Mouse (Mus musculus) forebrain, embryonic 14.5 days (tissue): ENCODE results near the gene Muc13. TPM values are rescaled to one million over a fixed set of nuclear protein-coding genes. Genes with fewer than 3 reads are reported as not detected.

ENCODE experiments used
- ATAC-seq: fragments of 200-750 bp; cut with Nextera tagmentation; 2 replicates; pipeline ENCODE4 v1.8.0; 2017; ENCODE audit warnings: mild to moderate bottlenecking, moderate library complexity
- DNase-seq: peaks from one replicate; pipeline ENCODE4 v3.0.0-alpha.2; 2015; ENCODE audit warnings: low spot score
- H3K27ac ChIP-seq: fragments of 300-500 bp; sonication (generic); 2 replicates; pipeline ENCODE4 v1.5.1; 2014; ENCODE audit warnings: low read depth, mild to moderate bottlenecking, control low read depth, low read length, moderate library complexity
- H3K27me3 ChIP-seq: fragments of 300-500 bp; sonication (generic); replicated peaks from 2 replicates; pipeline ENCODE4 v1.6.1; 2014; ENCODE audit warnings: low read length, control low read depth, mixed read lengths; ENCODE audit not compliant: control insufficient read depth, insufficient read depth
- H3K36me3 ChIP-seq: fragments of 300-500 bp; sonication (generic); 2 replicates; pipeline ENCODE4 v1.6.1; 2014; ENCODE audit warnings: low read length, control low read depth; ENCODE audit not compliant: control insufficient read depth, insufficient read depth
- H3K4me1 ChIP-seq: fragments of 300-500 bp; sonication (generic); 2 replicates; pipeline ENCODE4 v1.6.1; 2014; ENCODE audit warnings: antibody characterized with exemption, low read length, control low read depth; ENCODE audit not compliant: control insufficient read depth, insufficient read depth
- H3K4me2 ChIP-seq: fragments of 300-500 bp; sonication (generic); 2 replicates; pipeline ENCODE4 v1.6.1; 2014; ENCODE audit warnings: mild to moderate bottlenecking, control low read depth, low read length
- H3K4me3 ChIP-seq: fragments of 300-500 bp; sonication (generic); 2 replicates; pipeline ENCODE4 v1.5.1; 2014; ENCODE audit warnings: low read depth, low read length, control low read depth
- H3K9ac ChIP-seq: fragments of 300-500 bp; sonication (generic); 2 replicates; pipeline ENCODE4 v1.6.1; 2014; ENCODE audit warnings: mild to moderate bottlenecking, low read length, control low read depth, moderate library complexity
- H3K9me3 ChIP-seq: fragments of 300-500 bp; sonication (generic); replicated peaks from 2 replicates; pipeline ENCODE4 v1.6.1; 2016; ENCODE audit warnings: low read length, control low read depth, mixed read lengths; ENCODE audit not compliant: control insufficient read depth
- WGBS: fragments of 180-500 bp; shearing (Covaris S2); extraction: QIAGEN DNeasy Blood & Tissue Kit; methylation state at CpG from one replicate; pipeline ENCODE4 v1.1.7; 2014; 5-methylcytosine and 5-hydroxymethylcytosine counted together
- polyA plus RNA-seq: library from polyadenylated mRNA; unstranded; fragments of >200 nt; fragmentation: Nextera tagmentation; extraction: Ambion mirVana; gene quantifications from 2 replicates; pipeline ENCODE4 v1.2.1, GENCODE M21; 2014

Gene Muc13
- polyA plus RNA-seq, 1 experiment from 2014 or later, result not detected

GRCm38 (mm10) chr16:33752904-33753578 is 40.8 kb upstream of the Muc13 start:
- H3K27me3 ChIP-seq, result no peaks in the 10 kb centered on the region
- no peaks in the 10 kb centered on the region for H3K4me1 ChIP-seq
- no peak for DNase-seq
- 91% methylated on average over 8 of the region's 8 CpGs for WGBS
- no peak for ATAC-seq
- no peaks in the 10 kb centered on the region for H3K9me3 ChIP-seq
- H3K36me3 ChIP-seq, result peaks cover 51% of the 10 kb centered on the region
- H3K4me3 ChIP-seq, result no peak overlapping the region
- no peak overlapping the region for H3K4me2 ChIP-seq
- no peak overlapping the region for H3K27ac ChIP-seq
- no peak overlapping the region for H3K9ac ChIP-seq

GRCm38 (mm10) chr16:33755293-33755692 is 38.5 kb upstream of the Muc13 start:
- no peaks in the 10 kb centered on the region for H3K4me1 ChIP-seq
- no peaks in the 10 kb centered on the region for H3K9me3 ChIP-seq
- H3K4me3 ChIP-seq, result no peak overlapping the region
- no peak overlapping the region for H3K27ac ChIP-seq
- no peak overlapping the region for H3K4me2 ChIP-seq
- H3K9ac ChIP-seq, result no peak overlapping the region
- WGBS, result 77% methylated on average over 8 of the region's 8 CpGs
- DNase-seq (peak; percentile 15), ATAC-seq (no peak)
- peaks cover 57% of the 10 kb centered on the region for H3K36me3 ChIP-seq
- no peaks in the 10 kb centered on the region for H3K27me3 ChIP-seq

- Histone ChIP-seq H3K27me3 (no peaks in the 10 kb centered on the region), H3K4me2 (no peak overlapping the region), H3K27ac (no peak overlapping the region), H3K9me3 (no peaks in the 10 kb centered on the region), H3K9ac (no peak overlapping the region), H3K36me3 (peaks cover 61% of the 10 kb centered on the region), H3K4me1 (no peaks in the 10 kb centered on the region), H3K4me3 (no peak overlapping the region)
- ATAC-seq (no peak), DNase-seq (no peak)
- 58% methylated on average over 16 of the region's 16 CpGs for WGBS
These were observed 37.9 kb upstream of the Muc13 start for GRCm38 (mm10) chr16:33755961-33756360.

- H3K4me3 ChIP-seq, result no peak overlapping the region
- peaks cover 61% of the 10 kb centered on the region for H3K36me3 ChIP-seq
- H3K27ac ChIP-seq, result no peak overlapping the region
- no peaks in the 10 kb centered on the region for H3K9me3 ChIP-seq
- 48% methylated on average over 6 of the region's 6 CpGs for WGBS
- no peaks in the 10 kb centered on the region for H3K4me1 ChIP-seq
- DNase-seq (no peak), ATAC-seq (no peak)
- H3K27me3 ChIP-seq, result no peaks in the 10 kb centered on the region
- no peak overlapping the region for H3K9ac ChIP-seq
- no peak overlapping the region for H3K4me2 ChIP-seq
These were observed 37.4 kb upstream of the Muc13 start for GRCm38 (mm10) chr16:33756396-33756795.

- Histone ChIP-seq H3K27me3 (no peaks in the 10 kb centered on the region), H3K9ac (no peak overlapping the region), H3K27ac (no peak overlapping the region), H3K4me2 (no peak overlapping the region), H3K4me1 (peaks cover 4% of the 10 kb centered on the region; the same call in 1 of the 2 replicates), H3K4me3 (no peak overlapping the region), H3K36me3 (peaks cover 54% of the 10 kb centered on the region), H3K9me3 (no peaks in the 10 kb centered on the region)
- WGBS, result 95% methylated on average over 7 of the region's 7 CpGs
- no peak for ATAC-seq
- no peak for DNase-seq
These were observed 34.6 kb upstream of the Muc13 start for GRCm38 (mm10) chr16:33759207-33759606.

- no peaks in the 10 kb centered on the region for H3K27me3 ChIP-seq
- no peak for ATAC-seq
- peaks cover 11% of the 10 kb centered on the region; the same call in 1 of the 2 replicates for H3K4me1 ChIP-seq
- H3K4me3 ChIP-seq, result no peak overlapping the region
- peaks cover 46% of the 10 kb centered on the region for H3K36me3 ChIP-seq
- no peak overlapping the region for H3K4me2 ChIP-seq
- H3K27ac ChIP-seq, result no peak overlapping the region
- 36% methylated on average over 5 of the region's 5 CpGs for WGBS
- H3K9me3 ChIP-seq, result no peaks in the 10 kb centered on the region
- no peak overlapping the region for H3K9ac ChIP-seq
- no peak for DNase-seq
These were observed 33.3 kb upstream of the Muc13 start for GRCm38 (mm10) chr16:33760542-33760941.

GRCm38 (mm10) chr16:33760996-33761395 is 32.8 kb upstream of the Muc13 start:
- DNase-seq (peak; percentile 16), ATAC-seq (no peak)
- peaks cover 42% of the 10 kb centered on the region for H3K36me3 ChIP-seq
- no peak overlapping the region for H3K9ac ChIP-seq
- H3K9me3 ChIP-seq, result no peaks in the 10 kb centered on the region
- H3K27ac ChIP-seq, result no peak overlapping the region
- H3K27me3 ChIP-seq, result no peaks in the 10 kb centered on the region
- WGBS, result 65% methylated on average over 11 of the region's 11 CpGs
- peaks cover 11% of the 10 kb centered on the region; the same call in 1 of the 2 replicates for H3K4me1 ChIP-seq
- H3K4me3 ChIP-seq, result no peak overlapping the region
- no peak overlapping the region for H3K4me2 ChIP-seq

GRCm38 (mm10) chr16:33764501-33765193 is 29.2 kb upstream of the Muc13 start:
- no peaks in the 10 kb centered on the region for H3K27me3 ChIP-seq
- H3K4me3 ChIP-seq, result no peak overlapping the region
- 8% methylated on average over 12 of the region's 12 CpGs for WGBS
- H3K9me3 ChIP-seq, result no peaks in the 10 kb centered on the region
- H3K4me1 ChIP-seq, result peaks cover 11% of the 10 kb centered on the region; the same call in 1 of the 2 replicates
- ATAC-seq (peak; percentile 83), DNase-seq (peak; percentile 76)
- H3K9ac ChIP-seq, result no peak overlapping the region
- peak overlapping the region; percentile 46 for H3K27ac ChIP-seq
- H3K4me2 ChIP-seq, result peak overlapping the region; percentile 8; the same call in 1 of the 2 replicates
- peaks cover 34% of the 10 kb centered on the region for H3K36me3 ChIP-seq

- H3K9ac ChIP-seq, result no peak overlapping the region
- H3K36me3 ChIP-seq, result peaks cover 34% of the 10 kb centered on the region
- ATAC-seq, result no peak
- H3K27ac ChIP-seq, result no peak overlapping the region
- peaks cover 11% of the 10 kb centered on the region; the same call in 1 of the 2 replicates for H3K4me1 ChIP-seq
- H3K27me3 ChIP-seq, result no peaks in the 10 kb centered on the region
- DNase-seq, result no peak
- 83% methylated on average over 2 of the region's 2 CpGs for WGBS
- H3K9me3 ChIP-seq, result no peaks in the 10 kb centered on the region
- H3K4me2 ChIP-seq, result no peak overlapping the region
- H3K4me3 ChIP-seq, result no peak overlapping the region
These were observed 28.4 kb upstream of the Muc13 start for GRCm38 (mm10) chr16:33765477-33765876.
